Mouse (Mus musculus): ENCODE results near the gene 1700014D04Rik. TPM values are rescaled to one million over a fixed set of nuclear protein-coding genes. Genes with fewer than 3 reads are reported as not detected.

The 1700014D04Rik gene
- not detected for total RNA-seq (2023)

GRCm38 (mm10) chr13:59746711-59747110, at the start of gene 1700014D04Rik:
Gene 1700014D04Rik (minus strand): TSS chr13:59746752.

GRCm38 (mm10) chr13:59782145-59782544, 35.6 kb upstream of the 1700014D04Rik start, which contains the start of gene Gm49354:
Gene Gm49354 (minus strand): TSS chr13:59782245.

GRCm38 (mm10) chr13:59769296-59770163, 23.0 kb upstream of the 1700014D04Rik start, which contains the start of gene Isca1:
Gene Isca1 (minus strand): TSS chr13:59769810.

GRCm38 (mm10) chr13:59731652-59732051, 14.9 kb downstream of the 1700014D04Rik start, which contains the start of gene Spata31d1d:
Gene Spata31d1d (minus strand): TSS chr13:59731752.

GRCm38 (mm10) chr13:59711984-59712383, 34.6 kb downstream of the 1700014D04Rik start, which contains the start of gene Spata31d1b:
Gene Spata31d1b (plus strand): TSS chr13:59712284.

GRCm38 (mm10) chr13:59710230-59710629, 36.3 kb downstream of the 1700014D04Rik start, which contains the start of gene Spata31d1a:
Gene Spata31d1a (minus strand): TSS chr13:59710330.

GRCm38 (mm10) chr13:59694008-59694407, 52.5 kb downstream of the 1700014D04Rik start, which contains the start of gene 4921517D22Rik:
Gene 4921517D22Rik (minus strand): TSS chr13:59694108.

Other genes with a start within 250 kb of the 1700014D04Rik start
- 10 to 100 TPM; 48.1 to 62.3 TPM for gene Agtpbp1, start 161.5 kb downstream of the 1700014D04Rik start, total RNA-seq (2023)
- gene Naa35, start 161.5 kb downstream of the 1700014D04Rik start, total RNA-seq (2023) = 10 to 100 TPM; 63.5 to 69.1 TPM
- gene Golm1, start 70.9 kb downstream of the 1700014D04Rik start, total RNA-seq (2023) = 10 to 100 TPM; 24.0 to 28.6 TPM
- not detected for gene 4921517D22Rik, start 52.6 kb downstream of the 1700014D04Rik start, total RNA-seq (2023)
- under 1 TPM; 0.37 to 0.47 TPM for gene Spata31d1a, start 36.4 kb downstream of the 1700014D04Rik start, total RNA-seq (2023)
- gene Spata31d1b, start 34.5 kb downstream of the 1700014D04Rik start, total RNA-seq (2023) = not detected
- gene Spata31d1d, start 15.0 kb downstream of the 1700014D04Rik start, total RNA-seq (2023) = not detected
- 10 to 100 TPM; 52.4 to 60.2 TPM for gene Isca1, start 23.1 kb upstream of the 1700014D04Rik start, total RNA-seq (2023)
- gene Gm49354, start 35.5 kb upstream of the 1700014D04Rik start, total RNA-seq (2023) = not detected
- gene Tut7, start 76.4 kb upstream of the 1700014D04Rik start, total RNA-seq (2023) = 100 to 1,000 TPM; 408 to 422 TPM